Mouse (Mus musculus) G1E (cell line): ENCODE results near the gene Hapln2.
A peak's percentile ranks its signal among the peaks of the same experiment; 100 is the strongest.

Experiments used
- CTCF ChIP-seq: IDR thresholded peaks from 2 replicates; pipeline ENCODE4 v1.5.1; 2012; ENCODE audit warnings: low read depth, low read length, inconsistent platforms, mixed read lengths
- GATA1 ChIP-seq: IDR thresholded peaks from 2 replicates; pipeline ENCODE4 v1.6.1; 2012; ENCODE audit warnings: borderline replicate concordance, low read length, inconsistent platforms, mixed read lengths
- TAL1 ChIP-seq: conservative IDR thresholded peaks from 2 replicates; pipeline ENCODE4 v1.6.1; 2012; ENCODE audit warnings: low read depth, low read length, inconsistent platforms, mixed read lengths

DNA sequence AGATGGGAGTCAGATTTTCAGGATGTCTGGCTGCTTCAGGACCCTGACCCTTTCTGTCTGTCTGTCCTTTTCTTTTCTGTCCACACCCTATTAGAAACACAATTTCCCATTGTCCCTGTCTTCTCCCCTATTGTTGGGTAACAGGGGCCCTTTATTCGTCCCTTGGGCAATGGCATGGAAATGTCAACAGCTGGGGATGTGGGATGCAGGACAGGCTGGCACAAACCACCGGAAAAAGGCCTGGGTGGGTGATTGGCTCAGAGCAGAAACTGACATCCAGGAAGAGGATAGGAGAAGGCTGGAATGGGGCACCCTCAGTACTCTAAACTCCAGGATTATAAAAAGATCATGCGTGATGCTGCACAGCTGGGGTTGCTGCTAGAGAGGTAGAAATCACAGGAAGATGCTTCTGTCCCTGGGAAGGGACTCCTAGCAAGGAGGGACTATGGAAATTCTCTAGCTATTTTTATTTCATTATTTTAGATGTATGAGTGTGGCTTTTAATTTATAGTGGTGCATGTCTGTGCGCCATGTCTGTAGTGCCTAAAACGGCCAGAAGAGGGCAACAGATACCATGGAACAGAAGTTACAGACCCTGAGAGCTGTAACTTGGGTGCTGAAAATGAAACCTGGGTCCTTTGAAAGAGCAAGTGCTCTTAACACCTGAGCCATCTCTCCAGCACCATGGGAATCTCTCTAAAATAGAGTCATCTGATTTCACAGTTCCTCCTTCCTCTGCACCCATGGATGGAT is at the start of gene Hapln2:
- TF ChIP-seq CTCF, result peak; percentile 7; the same call in 1 of the 2 replicates
- TF ChIP-seq GATA1, result no peak
- TF ChIP-seq TAL1, result no peak
